Mouse (Mus musculus) adrenal gland (tissue): ENCODE measurements around the gene Ccdc57.
"Not testable (repeated sequence)": the region's sequence is repeated elsewhere in the genome, so short reads cannot be mapped to it uniquely, and the experiment has no call there.

ENCODE experiments used
- intact Hi-C: fragments of 180-260 bp; cut with DNase I; formaldehyde crosslinking; loops from one replicate; pipeline ENCODE4 v1.15.1; 2025

Ccdc57 gene

DNA sequence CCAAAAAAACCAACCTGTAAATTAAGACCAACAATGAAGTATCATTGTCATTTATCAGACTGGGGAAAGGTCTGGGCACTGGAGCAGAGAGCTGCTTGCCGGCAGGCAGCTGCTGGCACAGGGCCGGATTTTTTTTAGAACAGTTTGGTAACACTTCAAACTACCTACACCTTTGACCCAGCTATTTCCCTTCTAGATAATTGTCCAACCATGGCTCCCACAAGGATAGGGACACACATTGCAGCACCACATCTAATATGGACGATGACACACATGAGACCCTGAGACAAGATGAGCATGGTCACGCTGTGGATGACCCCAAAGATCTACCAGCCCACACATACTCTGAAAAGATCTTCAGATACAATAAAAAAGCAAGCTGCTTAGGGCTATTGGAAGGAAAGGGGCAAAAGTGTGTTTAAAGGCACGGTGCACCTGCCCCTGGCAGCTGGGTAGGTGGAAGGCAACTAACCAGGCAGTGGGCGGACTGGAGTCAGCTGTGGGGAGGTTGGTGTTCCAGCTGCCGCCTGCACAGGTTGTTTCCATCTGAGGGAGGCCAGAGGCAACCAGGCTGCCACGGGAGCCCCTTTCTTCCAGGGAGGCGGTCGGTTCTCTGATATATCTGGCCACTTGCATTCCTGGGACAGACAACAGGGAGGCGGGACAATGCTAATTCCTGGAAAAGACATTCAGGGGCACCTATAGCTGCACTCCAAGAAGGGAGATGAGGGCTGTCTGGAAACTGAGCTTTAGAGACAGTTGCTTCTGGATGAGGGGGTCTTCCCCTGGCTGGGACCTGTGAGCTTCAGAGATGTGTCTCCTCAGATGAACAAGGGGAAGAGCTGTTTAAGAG is 80.4 kb downstream of the Ccdc57 start:
- intact Hi-C loops, result no loop called here

DNA sequence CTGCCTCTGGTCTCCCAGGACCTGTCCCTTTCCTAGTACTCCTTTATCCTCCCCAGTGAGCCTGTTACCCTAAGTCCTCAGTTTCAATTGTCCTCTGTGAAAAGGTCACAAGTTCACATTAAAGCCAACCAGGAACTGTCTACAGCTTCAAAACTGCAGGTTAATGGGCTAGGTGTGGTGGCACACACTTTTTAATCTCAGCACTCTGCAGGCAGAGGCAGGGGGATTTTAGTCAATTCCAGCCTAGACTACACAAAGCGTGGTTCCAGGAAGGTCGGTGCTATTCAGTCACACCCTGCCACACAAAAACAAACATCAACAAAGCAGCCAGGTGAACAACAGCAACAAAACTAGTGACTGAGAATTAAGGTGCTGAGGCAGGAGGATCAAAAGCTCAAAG is 81.1 kb downstream of the Ccdc57 start:
- intact Hi-C loops, result no loop called here

DNA sequence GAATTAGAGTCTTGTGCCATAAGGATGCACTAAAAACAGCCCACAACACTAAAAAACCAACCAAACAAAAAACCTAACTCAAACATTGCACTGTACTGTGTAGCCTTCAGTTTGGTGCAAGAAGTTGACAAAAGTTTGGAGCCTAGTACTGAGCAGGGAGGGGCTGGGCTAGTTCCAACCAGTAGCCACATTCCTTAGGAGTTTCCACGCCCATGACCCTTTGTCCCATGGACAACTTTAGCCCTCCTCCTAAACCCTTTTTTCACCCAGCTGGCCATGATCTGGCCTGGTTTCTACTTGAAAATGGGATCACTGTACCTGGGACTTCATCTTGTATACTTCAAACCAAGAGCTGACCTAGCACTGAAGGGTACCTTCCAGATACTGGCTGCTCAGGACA is 81.5 kb downstream of the Ccdc57 start:
- intact Hi-C loops, result no loop called here

DNA sequence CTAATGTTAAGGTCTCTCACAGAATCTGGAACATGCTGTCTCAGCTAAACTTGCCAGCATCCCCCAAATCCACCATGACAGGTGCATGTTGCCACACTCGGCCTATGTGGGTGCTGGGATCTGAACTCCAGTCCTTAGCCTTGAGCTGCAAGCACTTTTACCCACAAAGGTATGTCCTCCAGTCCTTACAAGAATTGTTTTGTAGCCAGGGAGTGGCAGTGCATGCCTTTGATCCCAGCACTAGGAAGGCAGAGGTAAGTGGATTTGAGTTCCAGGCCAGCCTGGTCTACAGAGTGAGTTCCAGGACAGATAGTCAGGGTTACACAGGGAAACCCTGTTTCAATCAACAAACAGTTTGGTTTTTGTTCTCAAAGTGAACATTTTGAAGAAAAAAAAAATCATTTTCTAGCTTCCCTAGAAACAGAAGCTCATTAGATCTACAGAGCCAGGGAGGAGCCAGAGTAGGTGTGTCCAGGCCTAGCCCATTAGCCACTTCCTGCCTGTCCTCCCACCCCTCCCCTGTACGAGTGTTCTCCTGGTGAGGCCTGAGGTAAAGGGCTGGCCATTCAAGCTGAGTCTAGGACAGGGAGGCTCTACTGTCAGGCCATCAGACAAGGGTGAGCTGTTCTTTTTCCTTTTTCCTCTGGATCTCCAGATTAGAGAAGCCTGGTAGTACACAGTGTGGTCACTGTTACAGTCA is 82.2 kb downstream of the Ccdc57 start:
- intact Hi-C loops, result no loop called here

DNA sequence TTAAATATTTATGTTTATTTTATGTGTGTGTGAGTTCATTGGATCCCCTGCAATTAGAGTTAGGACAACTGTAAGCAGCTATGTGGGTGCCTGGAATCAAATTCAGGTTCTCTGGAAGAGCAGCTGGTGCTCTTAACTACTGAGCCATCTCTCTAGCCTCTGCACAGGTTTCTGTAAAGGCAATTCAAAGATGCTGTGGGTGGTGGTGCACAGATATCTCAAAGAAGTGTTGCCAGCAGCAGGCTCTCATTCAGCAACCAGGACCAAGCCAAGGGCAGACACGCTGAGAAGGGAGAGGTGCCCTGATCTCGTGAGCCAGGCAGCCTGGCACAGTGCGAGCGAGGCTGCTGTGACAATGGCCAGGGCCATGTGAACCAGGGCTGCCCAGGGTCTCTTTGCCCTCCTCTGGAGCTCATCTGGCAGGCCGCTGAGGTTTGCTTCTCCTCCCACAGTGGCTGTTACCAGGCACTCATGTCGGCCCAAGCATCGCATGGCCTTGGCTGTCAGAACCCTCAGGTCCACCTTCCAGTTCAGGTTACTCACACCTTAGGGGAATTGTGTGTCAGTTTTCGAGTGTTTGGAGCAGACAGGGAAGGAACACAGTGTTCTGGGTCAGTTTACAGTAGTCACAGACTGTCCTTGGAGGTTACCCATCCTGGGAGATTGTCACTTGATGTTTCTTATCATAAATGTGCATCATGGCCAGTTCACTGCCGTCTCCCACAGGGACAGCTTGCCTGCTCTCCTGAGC is 85.8 kb downstream of the Ccdc57 start:
- intact Hi-C loops, result no loop called here

DNA sequence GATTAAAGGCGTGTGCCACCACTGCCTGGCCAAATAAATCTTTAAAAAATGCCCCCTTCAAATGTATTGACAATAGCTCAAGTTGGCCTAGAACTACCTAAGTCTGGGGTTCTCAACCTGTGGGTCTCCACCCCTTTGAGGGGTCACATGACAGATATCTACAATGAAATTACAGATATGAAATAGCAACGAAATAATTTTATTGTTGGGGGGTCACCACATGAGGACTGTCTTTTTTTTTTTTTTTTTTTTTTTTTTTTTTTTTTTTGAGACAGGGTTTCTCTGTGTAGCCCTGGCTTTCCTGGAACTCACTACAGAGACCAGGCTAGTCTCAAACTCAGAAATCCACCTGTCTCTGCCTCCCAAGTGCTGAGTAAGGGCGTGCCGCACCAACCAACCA is 88.3 kb downstream of the Ccdc57 start:
- intact Hi-C loops, result no loop called here

DNA sequence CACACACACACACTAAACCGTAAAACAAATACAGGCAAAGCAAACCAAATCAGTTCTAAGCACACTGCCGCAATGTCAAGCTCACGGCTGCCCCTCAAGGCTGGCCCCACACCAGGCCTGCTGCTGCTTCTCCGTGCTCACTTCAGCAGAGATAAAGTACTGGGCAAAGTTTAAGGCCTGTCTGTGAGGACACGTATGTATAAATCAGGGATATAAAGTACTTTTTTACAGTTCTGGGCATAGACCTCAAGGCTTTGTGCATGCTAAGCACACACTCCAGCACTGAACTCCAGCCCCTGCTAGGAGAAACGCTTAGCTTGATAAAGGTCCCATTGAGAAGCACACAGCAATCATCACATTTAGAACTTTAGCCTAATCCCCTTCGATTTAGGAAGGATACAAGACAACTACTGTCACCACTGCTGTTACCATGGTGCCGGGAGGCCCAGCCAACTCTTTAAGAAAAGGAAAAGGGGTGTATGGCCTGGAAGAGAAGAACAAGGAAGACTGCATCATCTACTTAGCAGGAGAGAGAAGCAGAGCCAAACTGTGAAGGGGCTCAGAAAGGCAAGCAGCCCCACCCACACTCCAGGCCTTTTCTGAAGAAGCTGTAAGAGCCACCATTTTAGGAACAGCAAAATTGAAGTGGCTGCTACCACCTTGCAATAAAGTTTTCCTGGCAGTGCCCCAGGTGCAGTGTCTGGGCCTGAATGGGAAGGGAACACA is 99.0 kb downstream of the Ccdc57 start:
- intact Hi-C loops, result no loop called here

DNA sequence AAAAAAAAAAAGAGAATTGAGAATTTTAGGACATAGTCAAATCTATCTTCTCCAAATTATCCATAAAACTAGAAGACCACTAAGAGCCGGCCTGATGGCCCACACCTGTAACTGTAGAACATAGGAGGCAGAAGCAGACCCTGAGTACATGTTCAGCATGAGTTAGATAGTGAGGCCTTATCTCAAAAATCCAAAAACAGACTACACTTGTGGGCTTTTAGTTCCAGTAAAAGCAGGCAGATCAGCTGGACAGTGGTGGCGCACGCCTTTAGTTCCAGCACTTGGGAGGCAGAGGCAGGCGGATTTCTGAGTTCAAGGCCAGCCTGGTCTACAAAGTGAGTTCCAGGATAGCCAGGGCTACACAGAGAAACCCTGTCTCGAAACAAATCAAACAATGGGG is 99.7 kb downstream of the Ccdc57 start:
- intact Hi-C loops, result not testable (repeated sequence)

DNA sequence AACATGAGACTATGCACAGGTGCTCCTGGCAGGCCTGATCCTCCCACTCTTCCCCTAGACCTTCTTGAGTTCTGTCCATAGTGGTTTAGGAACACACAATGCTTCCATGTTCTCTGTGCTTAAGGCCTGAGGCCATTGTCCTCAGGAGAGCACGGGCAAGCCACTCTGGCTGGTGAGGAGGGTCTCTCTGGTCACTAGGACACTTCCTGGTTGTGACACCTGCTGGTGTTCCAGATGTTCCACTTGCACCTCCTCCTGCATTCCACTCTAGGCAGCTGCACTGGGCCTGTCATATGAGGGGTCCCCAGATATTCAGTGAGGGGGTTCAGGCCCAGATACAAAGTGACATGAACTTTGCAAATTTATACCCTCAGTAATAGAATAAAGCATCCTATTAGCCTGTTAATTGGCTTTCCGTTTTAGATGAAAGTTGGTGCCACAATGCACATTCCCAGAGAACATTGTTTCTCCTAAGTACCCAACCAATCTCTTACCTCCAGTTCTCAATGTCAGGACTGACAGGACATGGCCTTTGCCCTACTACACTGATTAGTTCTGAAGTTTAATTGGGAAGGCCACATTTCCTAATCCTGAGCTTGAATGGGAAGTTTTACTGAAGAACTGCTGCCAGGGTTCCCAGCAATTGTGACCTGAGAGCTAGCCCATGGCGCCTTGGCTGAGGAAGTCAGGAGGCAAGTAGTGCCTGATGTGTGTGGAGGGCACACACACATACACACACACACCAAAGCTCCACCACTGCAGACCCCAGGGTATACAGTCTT is 100.8 kb downstream of the Ccdc57 start:
- intact Hi-C loops, result no loop called here

DNA sequence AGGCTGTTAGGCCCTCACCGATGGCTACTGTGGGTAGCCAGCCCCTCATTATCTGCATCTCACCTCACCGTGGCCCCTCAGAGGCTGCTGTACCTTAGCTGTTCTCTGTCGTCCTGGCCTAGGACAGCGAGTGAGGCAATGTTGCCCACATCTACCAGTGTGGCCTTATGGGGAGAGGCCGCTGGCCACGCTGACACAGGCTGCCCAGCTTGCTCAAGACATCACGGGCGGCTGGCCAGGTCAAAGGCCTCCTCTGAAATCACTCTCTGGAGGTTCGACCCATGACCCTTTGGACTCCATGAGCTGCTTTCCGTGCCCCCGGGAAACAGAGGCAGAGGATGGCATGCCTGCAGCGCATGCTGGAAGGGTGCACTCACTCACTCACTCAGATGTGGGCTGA is 102.0 kb downstream of the Ccdc57 start:
- intact Hi-C loops, result no loop called here

DNA sequence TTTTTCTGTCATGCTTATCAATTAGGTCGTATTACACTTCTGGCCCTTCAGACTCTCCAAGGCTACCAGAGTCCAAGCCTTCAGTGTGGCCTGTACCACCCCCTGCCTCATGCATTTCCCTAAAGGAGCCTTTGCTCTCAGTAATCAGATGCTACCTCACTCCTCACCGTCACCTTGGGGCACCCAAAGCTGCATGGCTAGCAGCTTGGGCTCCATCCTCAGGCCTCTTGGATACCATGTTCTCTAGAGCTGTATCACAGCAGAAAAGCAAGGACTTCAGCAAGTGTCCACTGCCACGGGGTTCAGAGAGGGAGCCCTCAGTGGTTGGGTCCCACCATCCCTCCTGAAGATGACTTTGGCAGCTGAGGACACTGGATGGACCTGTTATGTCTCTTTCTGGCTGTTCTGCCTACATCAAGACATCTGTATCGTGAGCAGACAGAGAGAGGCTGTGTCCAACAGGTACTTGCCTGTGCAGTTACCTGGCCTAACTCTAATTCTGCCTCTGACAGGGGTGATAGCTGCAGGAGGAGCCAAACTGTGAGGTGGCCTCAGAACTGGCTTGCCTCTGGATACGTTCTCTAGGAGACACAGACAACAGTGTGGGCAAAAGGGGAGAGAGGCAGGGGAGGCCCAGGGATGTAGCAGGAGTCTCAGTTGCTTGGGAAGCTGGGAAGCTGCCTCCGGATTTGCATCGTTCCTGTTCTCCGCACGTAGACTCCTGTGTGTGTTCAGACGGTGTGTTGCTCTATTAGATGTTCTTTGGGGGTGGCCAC is 102.7 kb downstream of the Ccdc57 start:
- intact Hi-C loops, result no loop called here

DNA sequence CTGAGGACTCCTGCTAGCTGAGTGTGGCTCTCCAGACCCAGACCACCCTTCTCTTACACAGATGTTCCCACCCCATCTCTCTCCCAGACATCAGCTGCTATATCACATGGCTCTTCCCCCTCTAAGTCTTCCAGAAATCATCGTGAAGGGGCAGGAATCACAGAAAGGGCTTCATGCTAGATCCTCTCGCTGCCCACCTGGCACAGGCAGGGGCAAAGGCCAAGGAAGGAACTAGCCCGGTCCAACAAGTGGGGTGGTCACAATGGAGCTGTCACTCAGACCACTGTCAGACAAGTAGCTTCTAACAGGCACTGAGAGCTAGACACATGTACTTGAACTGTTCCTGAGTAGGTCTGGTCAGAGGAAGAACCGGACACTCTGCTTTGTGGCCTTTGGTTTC is 104.3 kb downstream of the Ccdc57 start:
- intact Hi-C loops, result no loop called here

DNA sequence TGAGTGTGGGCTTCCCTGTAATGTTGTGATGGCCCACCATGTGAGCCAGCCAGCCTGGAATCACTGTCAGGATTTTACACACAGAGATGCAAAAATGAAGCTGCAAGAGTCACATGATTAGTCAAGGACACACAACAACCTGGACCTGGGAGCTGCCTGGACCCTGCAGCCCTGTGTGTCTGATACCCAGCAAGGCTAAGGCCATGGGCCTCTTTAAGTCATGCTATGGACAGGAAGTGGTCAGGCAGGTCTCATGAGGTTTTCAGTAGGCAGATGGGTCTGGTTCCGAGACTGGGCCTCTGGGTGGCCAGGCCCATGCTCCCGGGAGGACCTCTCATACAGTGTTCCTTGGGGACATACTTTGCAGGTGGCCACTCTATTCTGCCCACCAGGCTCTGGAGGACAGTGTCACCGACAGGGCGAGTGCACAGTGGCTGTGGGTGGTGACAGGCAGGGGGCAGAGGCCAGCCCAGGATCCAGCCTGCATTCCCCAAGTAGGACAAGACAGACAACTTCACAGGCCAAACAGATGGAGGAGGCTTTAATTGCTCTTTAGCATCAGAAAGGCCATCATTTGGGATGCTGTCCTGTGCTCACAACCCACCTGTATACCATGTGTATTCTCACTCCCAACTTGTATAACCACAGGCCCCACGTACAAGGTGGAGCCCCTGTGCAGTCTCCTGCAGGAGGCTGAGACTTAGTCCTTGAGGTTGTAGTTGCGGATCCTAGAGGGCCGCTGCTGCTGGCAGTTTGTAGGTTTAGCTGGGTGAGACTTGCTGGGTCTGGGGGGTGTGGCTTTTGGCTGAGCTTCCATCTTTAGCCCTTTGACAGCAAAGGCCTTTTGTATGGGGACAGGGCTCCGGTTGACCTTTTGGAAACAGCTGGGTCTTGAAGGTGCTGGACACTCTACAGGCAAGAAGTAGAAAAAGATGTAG is 106.4 kb downstream of the Ccdc57 start:
- intact Hi-C loops, result no loop called here

DNA sequence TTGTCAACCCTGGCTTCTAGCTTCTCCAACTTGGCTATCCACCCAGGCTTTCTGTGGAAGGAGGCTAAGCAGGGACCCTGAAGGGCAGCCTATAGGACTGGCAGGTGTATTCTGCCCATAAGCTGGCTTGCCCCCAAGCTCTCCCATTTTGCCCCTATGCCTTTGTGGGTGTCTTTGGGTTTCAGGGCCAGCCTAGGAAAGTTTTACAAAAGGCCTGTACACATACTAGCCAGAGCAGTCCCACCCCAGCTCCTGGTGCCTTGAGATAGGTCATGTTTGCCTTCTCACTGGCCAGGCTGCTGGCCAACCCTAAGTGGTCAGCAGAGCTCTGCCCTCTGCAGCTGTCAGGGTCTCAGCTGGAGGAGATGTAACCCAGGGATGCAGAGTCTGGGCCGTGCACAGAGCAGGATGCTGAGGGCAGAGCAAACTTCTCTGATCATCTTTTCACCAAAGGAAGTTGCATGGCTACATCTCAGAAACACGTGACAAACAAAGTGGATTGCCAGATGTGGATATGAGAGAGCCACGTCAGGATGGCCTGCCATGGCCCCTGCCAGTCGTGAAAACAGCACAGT is 107.3 kb downstream of the Ccdc57 start:
- intact Hi-C loops, result no loop called here

DNA sequence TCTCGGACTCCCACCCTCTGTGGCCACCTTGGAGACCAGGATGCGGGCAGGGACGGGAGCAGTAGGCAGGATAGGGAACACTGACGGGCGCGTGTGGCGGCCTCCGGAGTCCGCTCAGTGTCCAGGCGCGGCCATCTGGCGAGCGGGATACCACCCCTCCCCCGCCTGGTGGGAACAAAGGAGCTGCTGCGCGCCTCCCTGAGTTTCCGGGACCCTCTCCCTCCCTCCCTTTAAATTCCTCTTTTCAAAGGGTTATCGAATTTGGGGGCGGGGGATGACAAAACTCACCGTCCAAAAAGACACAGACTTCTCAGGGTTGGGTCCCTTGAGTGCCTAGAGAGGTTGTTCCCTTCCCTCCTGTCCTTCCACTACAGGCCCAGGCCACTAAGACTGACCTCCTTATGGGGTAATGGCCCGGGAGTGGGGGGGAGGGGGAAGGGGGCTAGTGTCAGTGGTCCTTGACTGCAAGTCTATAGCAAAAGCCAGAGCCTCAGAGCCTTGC is 107.8 kb downstream of the Ccdc57 start:
- intact Hi-C loops, result loop anchor here (5.0 kb wide), 1 partner anchor 77 kb away; no protein-coding TSS in a partner anchor

DNA sequence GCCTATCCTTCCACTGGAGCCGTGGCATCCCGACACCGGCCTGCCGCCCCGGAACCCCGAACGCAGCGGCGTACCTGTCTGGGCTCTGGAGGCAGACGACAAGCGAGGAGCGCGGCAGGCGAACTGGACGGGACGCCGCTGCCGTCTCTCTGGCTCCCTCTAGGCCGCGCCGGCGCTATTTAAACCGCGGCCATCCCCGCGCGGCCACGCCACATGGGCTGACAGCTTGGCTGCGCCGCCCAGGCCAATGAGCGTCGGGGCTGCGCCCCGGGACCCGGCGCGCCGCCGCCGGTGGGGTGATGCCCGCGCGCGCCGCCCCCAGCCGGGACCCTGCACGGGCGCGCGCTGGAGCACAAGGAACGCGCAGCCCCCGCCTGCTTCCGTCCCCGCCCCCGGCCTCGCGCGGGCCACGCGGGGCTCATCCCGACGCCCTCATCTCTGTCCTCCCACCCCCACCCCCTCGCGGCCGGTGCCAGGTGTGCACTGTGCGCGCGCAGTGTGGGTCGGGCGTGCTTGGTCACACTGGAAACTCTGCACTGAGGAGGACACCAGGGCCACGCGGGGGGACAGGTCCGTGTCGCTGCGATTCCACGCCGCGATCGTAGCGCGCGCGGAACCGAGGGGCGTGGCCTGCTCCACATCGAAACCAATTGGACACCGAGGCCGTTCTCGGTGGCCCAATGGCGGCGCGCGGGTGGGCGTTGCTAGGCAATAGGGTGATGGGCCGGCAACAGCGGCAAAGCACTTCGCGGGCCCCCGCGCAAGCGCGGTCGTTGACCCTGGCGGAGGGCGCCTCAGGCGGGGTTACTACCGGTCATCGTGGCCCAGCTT is 108.5 kb downstream of the Ccdc57 start, which contains the start of gene Fasn:
Gene Fasn, minus strand, starts transcription at position 592 of the 831 bp plus-strand sequence.
- intact Hi-C loops, result loop anchor here (5.0 kb wide), 1 partner anchor 78 kb away; no protein-coding TSS in a partner anchor

DNA sequence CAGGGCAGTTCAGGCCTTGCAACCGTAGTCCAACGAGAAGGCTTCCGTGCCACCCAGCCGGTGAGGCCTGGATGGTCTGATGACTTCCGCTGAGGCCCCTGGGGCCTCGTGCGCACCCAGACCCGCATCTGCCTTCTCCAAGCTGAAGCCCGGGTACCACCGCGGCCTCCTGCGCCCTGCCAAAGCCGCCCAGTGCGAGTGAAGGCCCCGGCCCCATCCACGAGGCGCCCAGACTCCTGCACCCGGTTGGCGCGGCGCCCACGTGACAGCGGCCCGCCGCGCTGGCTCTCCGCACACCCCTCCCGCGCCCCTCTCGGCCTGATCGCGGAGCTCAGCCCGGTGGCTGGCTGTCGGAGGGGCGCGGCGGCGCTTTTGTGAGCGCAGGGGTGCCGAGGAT is 109.1 kb downstream of the Ccdc57 start:
- intact Hi-C loops, result loop anchor here (5.0 kb wide), 1 partner anchor 79 kb away; no protein-coding TSS in a partner anchor
